Mouse (Mus musculus) ES-E14 (cell line): Measurements from ENCODE around the gene Casp7. TPM values are rescaled to one million over a fixed set of nuclear protein-coding genes. Genes with fewer than 3 reads are reported as not detected.

Source experiments
- DNase-seq: peaks from one replicate; pipeline ENCODE4 v3.0.0-alpha.2; 2013; ENCODE audit warnings: low read depth, low spot score
- H3K27ac ChIP-seq: 2 replicates; pipeline ENCODE4 v1.5.1; 2012; ENCODE audit warnings: low read depth, mild to moderate bottlenecking, low read length, moderate library complexity, mixed read lengths; ENCODE audit not compliant: poor library complexity, insufficient read depth, severe bottlenecking
- H3K36me3 ChIP-seq: 2 replicates; pipeline ENCODE4 v1.6.1; 2012; ENCODE audit warnings: mild to moderate bottlenecking, low read length, moderate library complexity, mixed read lengths; ENCODE audit not compliant: control insufficient read depth, poor library complexity, insufficient read depth, severe bottlenecking
- H3K4me1 ChIP-seq, 2 experiments: fragments of 150-350 bp in 1 of 2; sonication (generic) in 1 of 2; 2 replicates each; pipeline ENCODE4 v1.6.1; 2012; ENCODE audit warnings: low read length in 2 of 2, mild to moderate bottlenecking in 1 of 2, mixed read lengths in 1 of 2; ENCODE audit not compliant: control insufficient read depth in 2 of 2, insufficient read depth in 2 of 2, poor library complexity in 1 of 2
- H3K4me3 ChIP-seq, 2 experiments: fragments of 150-350 bp in 1 of 2; sonication (generic) in 1 of 2; 2 replicates each; pipeline ENCODE4 v1.5.1; 2012; ENCODE audit warnings: low read length in 2 of 2, low read depth in 1 of 2, mild to moderate bottlenecking in 1 of 2, mixed read lengths in 1 of 2; ENCODE audit not compliant: insufficient read depth in 1 of 2, poor library complexity in 1 of 2, severe bottlenecking in 1 of 2
- H3K9ac ChIP-seq: 2 replicates; pipeline ENCODE4 v1.6.1; 2012; ENCODE audit warnings: low read depth, mild to moderate bottlenecking, low read length, mixed read lengths; ENCODE audit not compliant: poor library complexity, insufficient read depth, severe bottlenecking
- H3K9me3 ChIP-seq: fragments of 150-350 bp; sonication (generic); 2 replicates; pipeline ENCODE4 v1.6.1; 2012; ENCODE audit warnings: low read depth, mild to moderate bottlenecking, low read length; ENCODE audit not compliant: control insufficient read depth, insufficient read depth
- CHD2 ChIP-seq: IDR thresholded peaks from 2 replicates; pipeline ENCODE4 v1.6.1; 2014; ENCODE audit warnings: mild to moderate bottlenecking, low read depth, low read length, inconsistent platforms
- HCFC1 ChIP-seq: IDR thresholded peaks from 2 replicates; pipeline ENCODE4 v1.6.1; 2012; ENCODE audit warnings: low read length, inconsistent platforms, borderline replicate concordance; ENCODE audit not compliant: insufficient read depth
- MAFK ChIP-seq: IDR thresholded peaks from 2 replicates; pipeline ENCODE4 v1.6.1; 2014; ENCODE audit warnings: mild to moderate bottlenecking, low read depth, low read length, inconsistent platforms; ENCODE audit not compliant: insufficient read depth
- ZC3H11A ChIP-seq: IDR thresholded peaks from 2 replicates; pipeline ENCODE4 v1.6.1; 2012; ENCODE audit warnings: low read depth, mild to moderate bottlenecking, inconsistent platforms, low read length, borderline replicate concordance
- ZNF384 ChIP-seq: IDR thresholded peaks from 2 replicates; pipeline ENCODE4 v1.6.1; 2012; ENCODE audit warnings: low read depth, low read length, inconsistent platforms
- in situ Hi-C, 2 experiments: fragments of 600-800 bp; cut with MboI; formaldehyde crosslinking; loops; one replicate each; pipeline ENCODE4 v1.15.1; 2025; ENCODE audit warnings: low sequenced_read_pairs in 2 of 2, inconsistent platforms in 1 of 2; ENCODE audit not compliant: unreplicated experiment in 2 of 2
- total RNA-seq: library from RNA; depleted of rRNA; stranded (reverse); fragments of 300-350 nt; gene quantifications from 2 replicates; pipeline ENCODE4 v1.2.3, GENCODE M21; 2012

Gene Casp7
- total RNA-seq, 1 experiment = 7.1 TPM

GRCm38 (mm10) chr19:56433581-56433980 is 36.7 kb downstream of the Casp7 start:
- DNase-seq = no peak
- in situ Hi-C loops = no loop called here
- Histone ChIP-seq H3K9ac (no peak overlapping the region), H3K36me3 (no peaks in the 10 kb centered on the region), H3K9me3 (no peaks in the 10 kb centered on the region), H3K4me3 (no peak overlapping the region), H3K27ac (no peak overlapping the region), H3K4me1 (no peaks in the 10 kb centered on the region)
- TF ChIP-seq ZNF384 = no peak
- TF ChIP-seq CHD2 = no peak
- TF ChIP-seq HCFC1 = no peak
- TF ChIP-seq MAFK = no peak
- TF ChIP-seq ZC3H11A = no peak

- H3K9ac ChIP-seq = no peak overlapping the region
- TF ChIP-seq ZC3H11A (no peak), MAFK (no peak), ZNF384 (no peak), HCFC1 (no peak), CHD2 (no peak)
- no peak overlapping the region for H3K4me3 ChIP-seq
- in situ Hi-C loops = no loop called here
- peaks cover 0 to 2% of the 10 kb centered on the region in 2 experiments; a peak in 1 of 4 replicates for H3K4me1 ChIP-seq
- H3K36me3 ChIP-seq = no peaks in the 10 kb centered on the region
- no peaks in the 10 kb centered on the region for H3K9me3 ChIP-seq
- no peak overlapping the region for H3K27ac ChIP-seq
- no peak for DNase-seq
Observed at GRCm38 (mm10) chr19:56436380-56436779, 39.5 kb downstream of the Casp7 start.

GRCm38 (mm10) chr19:56438357-56439071 is 41.6 kb downstream of the Casp7 start:
- Histone ChIP-seq H3K9me3 (no peaks in the 10 kb centered on the region), H3K9ac (no peak overlapping the region), H3K4me3 (no peak overlapping the region), H3K27ac (no peak overlapping the region), H3K4me1 (peaks cover 0 to 2% of the 10 kb centered on the region in 2 experiments; a peak in 1 of 4 replicates), H3K36me3 (no peaks in the 10 kb centered on the region)
- in situ Hi-C loops = no loop called here
- no peak for DNase-seq
- TF ChIP-seq ZC3H11A (no peak), ZNF384 (no peak), CHD2 (no peak), MAFK (no peak), HCFC1 (no peak)

- TF ChIP-seq MAFK (no peak), ZNF384 (no peak), CHD2 (no peak), HCFC1 (no peak), ZC3H11A (no peak)
- no peak overlapping the region for H3K4me3 ChIP-seq
- peaks cover 0 to 2% of the 10 kb centered on the region in 2 experiments; a peak in 1 of 4 replicates for H3K4me1 ChIP-seq
- no peak for DNase-seq
- no peak overlapping the region for H3K9ac ChIP-seq
- in situ Hi-C loops = no loop called here
- no peak overlapping the region for H3K27ac ChIP-seq
- H3K9me3 ChIP-seq = no peaks in the 10 kb centered on the region
- H3K36me3 ChIP-seq = no peaks in the 10 kb centered on the region
Observed at GRCm38 (mm10) chr19:56439072-56439434, 42.1 kb downstream of the Casp7 start.

- Histone ChIP-seq H3K36me3 (no peaks in the 10 kb centered on the region), H3K4me3 (no peak overlapping the region), H3K9me3 (no peaks in the 10 kb centered on the region), H3K9ac (no peak overlapping the region), H3K27ac (no peak overlapping the region), H3K4me1 (peaks cover 0 to 2% of the 10 kb centered on the region in 2 experiments; a peak in 1 of 4 replicates)
- no peak for DNase-seq
- in situ Hi-C loops = no loop called here
- TF ChIP-seq ZNF384 (no peak), CHD2 (no peak), MAFK (no peak), HCFC1 (no peak), ZC3H11A (no peak)
Observed at GRCm38 (mm10) chr19:56443445-56443844, 46.5 kb downstream of the Casp7 start.
